Mouse (Mus musculus) lung, adult 10 weeks (tissue): ENCODE results near the gene Slirp. TPM values are rescaled to one million over a fixed set of nuclear protein-coding genes. Genes with fewer than 3 reads are reported as not detected.

Experiments used
- polyA plus RNA-seq: library from polyadenylated mRNA; stranded (reverse); fragments of 350-450 nt; fragmentation: Illumina TruSeq; extraction: RNeasy Lipid Tissue Mini Kit (QIAGEN cat#74804); gene quantifications from one replicate; pipeline ENCODE4 v1.2.3, GENCODE M21; 2014; ENCODE audit warnings: low read depth, low replicate concordance; ENCODE audit not compliant: insufficient read depth

Gene Slirp
- polyA plus RNA-seq, result 91.3 TPM

GRCm38 (mm10) chr12:87443700-87444122 is at the start of gene Slirp, which contains the start of gene Alkbh1:
Gene Slirp (plus strand): TSS chr12:87443896.
Gene Alkbh1 (minus strand): TSS chr12:87444017.

DNA sequence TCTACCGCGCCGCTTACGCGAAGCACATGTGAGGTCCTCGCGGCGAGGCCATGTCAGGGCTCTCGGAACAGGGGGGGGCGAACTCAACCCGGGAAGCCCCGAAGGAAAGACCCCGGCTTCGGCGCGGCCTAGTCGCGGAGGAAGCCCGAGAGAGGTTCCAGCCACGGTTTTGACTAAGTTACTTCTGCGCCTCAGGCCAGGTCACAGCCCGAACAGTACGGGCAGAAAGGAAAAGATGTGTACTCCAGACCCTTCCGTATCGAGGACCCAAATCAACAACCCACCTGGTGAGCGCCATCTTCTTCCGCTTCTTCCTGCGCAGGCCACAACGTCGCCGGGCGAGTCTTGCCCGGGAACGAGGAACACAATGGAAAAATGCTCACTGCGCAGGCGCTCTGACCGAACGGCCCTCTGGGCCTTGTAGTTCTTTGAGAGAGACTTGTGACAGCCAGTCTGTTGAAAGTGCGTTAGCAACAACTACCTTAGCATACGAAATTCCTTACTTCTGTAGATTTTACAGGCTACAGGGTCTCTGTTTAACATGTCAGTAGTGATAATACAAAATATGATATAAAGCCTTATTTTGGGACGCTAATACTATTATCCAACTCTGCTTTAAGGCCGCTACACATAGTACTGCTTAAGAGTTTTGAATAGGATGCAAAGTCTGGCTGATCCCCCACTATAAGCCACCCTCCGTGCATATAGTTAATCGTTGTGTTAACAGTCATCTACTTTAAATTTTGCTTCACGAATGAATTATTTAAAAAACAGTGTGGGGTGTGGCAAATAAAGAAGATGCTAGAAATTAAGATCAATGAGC is 28.5 kb downstream of the Slirp start, which contains the start of gene Snw1:
TSS of gene Snw1 (minus strand) at position 311 of the 823 bp plus-strand sequence.

GRCm38 (mm10) chr12:87494421-87494820 is 50.7 kb downstream of the Slirp start, which contains the start of gene Gm5788:
Gene Gm5788 (plus strand): TSS chr12:87494721.

Other genes starting within 250 kb of the Slirp start
- 0.29 TPM for gene Samd15, start 244.2 kb upstream of the Slirp start, polyA plus RNA-seq
- 3.5 TPM for gene Tmed8, start 243.4 kb upstream of the Slirp start, polyA plus RNA-seq
- gene Noxred1, start 205.2 kb upstream of the Slirp start, polyA plus RNA-seq, result 0.63 TPM
- 19.3 TPM for gene Vipas39, start 177.6 kb upstream of the Slirp start, polyA plus RNA-seq
- gene Ahsa1, start 177.4 kb upstream of the Slirp start, polyA plus RNA-seq, result 116 TPM
- gene Ism2, start 144.2 kb upstream of the Slirp start, polyA plus RNA-seq, result 1.3 TPM
- gene Sptlc2, start 55.5 kb upstream of the Slirp start, polyA plus RNA-seq, result 80.8 TPM
- 8.7 TPM for gene Alkbh1, start 121 bp downstream of the Slirp start, polyA plus RNA-seq
- 48.4 TPM for gene Snw1, start 28.4 kb downstream of the Slirp start, polyA plus RNA-seq
- gene Gm5788, start 50.8 kb downstream of the Slirp start, polyA plus RNA-seq, result not detected
- gene Gm8300, start 70.4 kb downstream of the Slirp start, polyA plus RNA-seq, result not detected
- not detected for gene Oog1, start 158.8 kb downstream of the Slirp start, polyA plus RNA-seq
- not detected for gene Gm4027, start 175.0 kb downstream of the Slirp start, polyA plus RNA-seq
- not detected for gene Gm16381, start 200.7 kb downstream of the Slirp start, polyA plus RNA-seq